Mouse (Mus musculus) CD4-positive helper T cell, adult 2 months (primary cell): ENCODE measurements around the gene Rpl22l1.

Experiments
- DNase-seq: peaks from one replicate; pipeline ENCODE4 v3.0.0-alpha.2; 2012; ENCODE audit warnings: low read depth, missing footprints, low spot score

Gene Rpl22l1

DNA sequence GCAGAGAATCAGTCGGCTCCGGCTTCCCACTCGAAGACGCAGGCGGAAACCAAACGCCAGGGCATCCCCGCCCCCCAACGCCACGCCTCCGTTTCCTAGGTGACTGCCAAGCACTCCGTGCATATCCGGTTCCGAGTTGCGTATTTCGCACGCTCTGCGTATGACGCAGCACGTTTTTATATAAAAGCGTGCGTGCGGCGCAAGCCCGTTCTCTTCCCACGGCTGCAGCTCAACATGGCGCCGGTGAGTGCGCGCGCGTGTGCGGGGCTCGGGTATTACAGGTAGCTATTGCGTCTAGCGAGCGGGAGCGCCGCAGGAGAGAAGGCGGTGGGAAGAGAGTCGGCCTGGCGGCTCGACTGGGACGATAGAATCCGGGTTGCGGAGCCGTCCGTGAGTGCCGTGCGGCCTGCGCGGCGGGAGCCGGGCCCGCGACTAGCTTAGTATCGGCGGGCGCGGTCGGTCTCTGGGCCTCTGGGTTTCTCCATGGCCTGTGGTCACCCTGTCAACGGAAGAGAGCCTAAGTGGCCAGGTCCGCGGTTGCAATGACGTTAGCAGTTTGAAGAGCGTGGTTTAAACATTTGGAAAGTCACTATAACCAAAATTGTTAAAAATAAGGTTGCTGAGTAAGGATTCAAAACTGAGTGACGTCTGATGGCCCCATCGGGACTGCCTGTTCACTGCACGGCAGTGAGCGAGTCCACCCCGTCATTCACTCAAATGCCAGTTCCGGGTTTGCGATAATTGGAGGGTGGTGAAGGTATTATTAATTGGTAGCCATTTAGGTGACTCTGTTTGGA lies at the start of gene Rpl22l1:
Rpl22l1 (plus strand) TSS at position 136 of the 797 bp plus-strand sequence.
- peak; percentile 98 for DNase-seq

DNA sequence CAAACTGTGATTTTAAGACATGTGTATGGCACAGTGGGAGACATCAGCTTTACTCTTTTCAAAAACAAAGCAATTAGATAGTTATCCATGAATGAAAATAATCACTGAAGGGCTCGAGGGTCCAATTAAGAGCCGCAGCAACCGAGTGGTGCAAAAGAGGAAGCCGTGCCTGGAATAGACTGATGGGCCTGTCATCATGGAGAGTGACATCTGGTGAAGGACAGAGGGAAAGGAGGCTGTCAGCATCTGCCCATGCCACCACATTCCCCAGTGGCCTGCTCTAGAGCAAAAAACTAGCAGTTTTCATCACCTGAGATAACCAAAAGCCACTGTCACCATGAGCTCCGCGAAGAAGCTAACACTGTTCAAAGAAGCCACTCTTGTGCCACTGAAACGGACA lies 49.8 kb upstream of the Rpl22l1 start:
- no peak for DNase-seq

GRCm38 (mm10) chr3:28761225-28761789 lies 43.9 kb upstream of the Rpl22l1 start:
- no peak for DNase-seq

DNA sequence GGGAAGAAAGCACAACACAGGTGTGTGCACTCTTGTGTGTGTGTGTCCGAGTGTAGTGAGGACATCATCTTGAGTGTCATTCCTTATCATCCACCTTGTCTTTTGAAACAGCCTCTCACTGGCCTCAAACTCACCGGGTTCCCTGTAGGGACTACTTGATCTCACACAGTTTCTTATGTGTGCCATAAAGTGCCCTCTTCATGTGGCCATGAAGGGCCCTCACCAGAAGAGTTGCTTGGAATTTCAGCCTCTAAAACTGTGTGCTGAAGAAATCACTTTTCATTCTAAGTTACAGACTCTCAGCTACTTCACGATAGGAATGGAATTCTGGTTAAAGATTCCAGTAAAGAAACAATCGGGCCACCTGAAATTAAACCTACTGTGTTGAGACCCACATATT lies 38.3 kb upstream of the Rpl22l1 start:
- no peak for DNase-seq

DNA sequence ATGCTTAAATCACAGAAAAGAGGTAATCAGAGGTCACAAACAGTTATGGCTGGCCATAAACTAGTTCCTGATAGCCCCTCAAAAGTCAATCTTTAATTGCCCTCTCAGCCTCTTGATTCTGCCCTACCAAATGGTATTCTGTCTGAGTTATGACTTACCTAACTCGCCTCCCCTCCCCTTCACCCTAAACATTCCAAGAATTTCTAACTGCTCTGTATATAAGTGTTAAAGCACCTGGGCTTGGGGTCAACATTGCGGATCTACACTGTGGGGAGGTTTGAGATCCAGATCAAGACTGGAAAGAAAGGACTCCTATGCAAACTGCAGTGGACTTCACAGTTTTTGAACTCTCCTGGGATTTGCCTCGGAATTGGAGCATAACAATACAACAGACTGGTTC lies 37.0 kb upstream of the Rpl22l1 start:
- DNase-seq: no peak

DNA sequence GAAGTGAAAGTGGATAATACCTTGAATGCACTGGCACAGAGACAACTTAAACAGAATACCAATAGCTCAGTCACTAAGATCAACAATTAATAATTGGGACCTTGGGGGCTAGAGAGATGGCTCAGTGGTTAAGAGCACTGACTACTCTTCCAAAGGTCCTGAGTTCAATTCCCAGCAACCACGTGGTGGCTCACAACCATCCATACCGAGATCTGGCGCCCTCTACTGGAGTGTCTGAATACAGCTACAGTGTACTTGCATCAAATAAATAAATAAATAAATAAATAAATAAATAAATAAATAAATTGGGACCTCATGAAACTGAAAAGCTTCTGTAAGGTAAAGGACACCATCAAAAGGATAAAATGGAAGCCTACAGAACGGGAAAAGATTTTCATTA lies 32.3 kb upstream of the Rpl22l1 start:
- peak; percentile 19 for DNase-seq

DNA sequence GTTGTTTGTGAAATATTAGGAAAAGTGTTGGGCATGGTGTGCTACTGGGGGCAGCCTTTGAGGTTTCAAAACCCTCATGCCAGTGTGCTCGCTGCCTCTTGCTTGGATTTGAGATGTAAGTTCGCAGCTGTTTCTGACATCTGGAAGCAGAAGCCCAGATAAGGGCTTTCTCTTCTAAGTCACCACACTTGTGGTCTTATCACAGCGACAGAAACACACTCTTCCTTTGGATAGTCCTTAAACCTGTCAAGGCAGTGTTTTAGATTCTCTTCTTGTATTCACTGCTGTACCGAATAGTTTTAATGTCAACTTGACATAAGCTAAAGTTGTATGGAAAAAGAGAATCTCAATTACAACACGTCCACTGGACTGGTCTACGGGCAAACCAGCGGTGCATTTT lies 29.9 kb upstream of the Rpl22l1 start:
- DNase-seq: no peak

- DNase-seq: no peak
Measured at GRCm38 (mm10) chr3:28775958-28776357, 29.3 kb upstream of the Rpl22l1 start.

DNA sequence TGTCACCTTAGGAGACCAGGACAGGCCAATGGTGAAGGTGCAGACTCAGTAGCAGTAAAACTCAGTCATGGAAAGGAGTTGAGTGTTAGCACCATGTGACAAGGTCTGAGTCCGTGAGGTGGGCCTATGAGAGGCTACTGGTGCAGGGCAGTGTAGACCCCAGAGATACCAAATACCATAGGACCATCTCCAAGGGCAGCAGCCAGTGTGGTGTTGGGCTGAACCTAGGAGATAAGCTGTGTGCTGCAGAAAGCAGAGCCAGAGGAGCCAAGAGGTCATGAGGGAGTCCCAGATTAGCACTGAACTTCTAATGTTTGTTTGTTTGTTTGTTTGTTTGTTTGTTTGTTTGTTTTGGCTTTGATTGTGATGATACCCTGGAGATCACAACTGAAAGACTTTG lies 28.7 kb upstream of the Rpl22l1 start:
- DNase-seq: no peak

GRCm38 (mm10) chr3:28780511-28780910 lies 24.7 kb upstream of the Rpl22l1 start:
- DNase-seq: no peak

GRCm38 (mm10) chr3:28780994-28781393 lies 24.2 kb upstream of the Rpl22l1 start, which contains the start of gene Eif5a2:
Eif5a2 (plus strand) TSS chr3:28781276.
- peak; percentile 95 for DNase-seq

DNA sequence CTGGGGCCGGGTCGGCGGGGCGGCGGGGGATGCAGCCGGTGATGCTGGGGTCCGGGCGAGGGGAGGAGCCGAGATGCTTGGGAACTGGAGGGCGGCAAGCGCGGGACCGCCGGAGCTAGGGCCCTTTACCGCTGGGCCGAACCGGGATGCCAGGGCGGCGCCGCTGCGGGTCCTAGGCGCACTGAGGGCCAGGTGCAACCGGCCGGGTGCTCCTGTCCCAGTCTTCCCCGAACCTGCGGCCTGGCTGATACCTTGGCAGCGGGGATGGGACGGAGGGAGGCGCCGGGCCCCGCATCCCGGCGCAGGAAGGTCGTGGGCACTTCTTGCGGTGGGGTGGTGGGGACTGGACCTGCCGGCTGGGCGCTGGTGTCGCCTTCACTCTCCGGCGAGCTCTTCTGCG lies 23.8 kb upstream of the Rpl22l1 start:
- no peak for DNase-seq

- DNase-seq: no peak
Measured at GRCm38 (mm10) chr3:28781848-28782247, 23.4 kb upstream of the Rpl22l1 start.

GRCm38 (mm10) chr3:28784176-28784575 lies 21.1 kb upstream of the Rpl22l1 start:
- DNase-seq: no peak

DNA sequence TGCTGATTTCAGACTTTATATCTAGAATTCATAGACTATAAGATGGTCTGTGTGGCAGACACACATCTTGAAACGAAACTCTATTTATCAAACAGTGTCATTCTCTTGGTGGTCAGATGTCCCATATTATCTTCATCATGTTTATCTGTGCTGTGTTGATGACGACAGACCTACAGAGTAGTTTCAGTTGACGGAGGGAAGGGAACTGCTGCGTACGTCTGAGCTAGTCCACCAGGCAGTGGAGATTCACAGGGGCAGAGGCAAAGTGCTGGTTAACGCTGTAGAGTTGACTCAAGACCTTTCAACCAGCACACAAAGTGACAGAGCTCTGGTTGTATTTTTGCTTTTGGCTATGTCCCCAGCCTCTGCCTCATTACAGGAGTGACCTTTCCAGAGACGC lies 10.4 kb upstream of the Rpl22l1 start:
- no peak for DNase-seq

GRCm38 (mm10) chr3:28808039-28808643 lies 2.9 kb downstream of the Rpl22l1 start:
- DNase-seq: no peak

GRCm38 (mm10) chr3:28811441-28811840 lies 6.2 kb downstream of the Rpl22l1 start:
- no peak for DNase-seq

DNA sequence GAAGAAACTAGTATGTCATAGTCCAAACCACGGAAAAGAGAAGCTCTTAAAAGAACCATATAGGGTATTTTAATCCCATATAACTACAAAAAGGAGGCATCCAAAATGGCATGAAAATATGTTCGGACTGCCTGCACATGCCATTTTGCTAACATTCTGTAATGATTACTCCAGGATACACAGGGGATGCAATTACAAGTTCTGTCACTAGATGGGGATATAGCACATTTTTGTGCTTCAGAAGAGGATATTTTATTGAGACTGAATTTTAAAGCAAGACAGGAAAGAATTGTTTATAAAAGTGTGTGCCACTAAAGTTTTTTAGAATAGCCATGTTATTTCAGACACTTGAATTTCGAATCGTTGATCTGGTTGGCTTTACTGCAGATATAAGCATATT lies 9.1 kb downstream of the Rpl22l1 start:
- peak; percentile 68 for DNase-seq

- DNase-seq: no peak
Measured at GRCm38 (mm10) chr3:28816010-28816540, 10.8 kb downstream of the Rpl22l1 start.

- DNase-seq: no peak
Measured at GRCm38 (mm10) chr3:28826272-28826671, 21.0 kb downstream of the Rpl22l1 start.

GRCm38 (mm10) chr3:28827605-28828004 lies 22.4 kb downstream of the Rpl22l1 start:
- DNase-seq: no peak

- no peak for DNase-seq
Measured at GRCm38 (mm10) chr3:28829454-28829853, 24.2 kb downstream of the Rpl22l1 start.
